Mouse (Mus musculus): Measurements from ENCODE around the gene Sned1. TPM values are rescaled to one million over a fixed set of nuclear protein-coding genes. Genes with fewer than 3 reads are reported as not detected.
"Not testable (repeated sequence)": the region's sequence is repeated elsewhere in the genome, so short reads cannot be mapped to it uniquely, and the experiment has no call there.

Sned1 gene
- total RNA-seq (2021) (10 to 100 TPM; 13.8 to 18.6 TPM), polyA plus RNA-seq (2012; rRNA removed) (30.9 and 34.9 TPM in 2 replicates)
- long read RNA-seq, full-length matches to known transcripts = 1 of 2 reads
- long read RNA-seq, partial matches to known transcripts = 0 of 2 reads
- long read RNA-seq, other reads (novel, unspliced or antisense) = 1 of 2 reads

- DNase-seq = peak; percentile 97
Observed at GRCm38 (mm10) chr1:93235576-93236544, at the start of gene Sned1. Sned1 (plus strand) TSS chr1:93235841.

GRCm38 (mm10) chr1:93190726-93191305 lies 44.8 kb upstream of the Sned1 start:
- DNase-seq = no peak

- DNase-seq = no peak
Observed at GRCm38 (mm10) chr1:93194961-93195360, 40.7 kb upstream of the Sned1 start.

DNA sequence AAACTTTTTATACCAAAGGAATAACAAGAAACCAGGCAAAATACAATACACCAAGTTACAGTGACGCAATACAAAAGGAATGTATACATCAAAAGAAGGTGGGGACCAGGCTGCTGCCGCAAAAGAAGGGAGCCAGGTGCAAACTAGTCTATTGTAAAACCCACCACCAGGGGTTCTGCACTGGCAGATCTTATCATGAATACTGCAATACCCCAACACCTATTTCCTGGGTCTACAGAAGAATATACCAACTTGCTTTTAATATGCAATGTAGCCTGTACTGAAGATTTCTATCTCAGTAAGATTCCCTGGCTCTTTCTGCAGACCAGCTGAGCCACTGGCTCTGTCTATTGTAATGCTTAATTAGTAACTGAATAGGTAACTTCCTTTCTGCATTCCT lies 38.2 kb upstream of the Sned1 start:
- DNase-seq = not testable (repeated sequence)

DNA sequence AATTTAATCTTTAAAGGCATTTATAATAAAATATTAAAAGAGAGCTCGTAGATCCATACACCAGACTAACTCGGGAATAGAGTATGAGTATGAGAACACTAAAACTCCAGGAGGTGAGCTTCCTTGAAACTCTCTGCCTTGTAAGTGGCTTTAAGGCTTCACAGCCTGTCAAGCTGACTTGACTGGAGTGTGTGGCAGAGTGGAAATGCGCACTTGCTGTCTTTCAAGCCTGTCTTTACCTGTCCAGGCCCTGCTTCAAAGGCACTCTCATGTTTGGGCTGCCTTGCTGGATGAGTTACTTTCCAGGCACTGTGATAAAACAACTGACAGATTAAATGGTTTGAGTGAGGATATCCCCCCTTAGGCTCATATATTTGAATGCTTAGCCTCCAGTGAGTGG lies 37.7 kb upstream of the Sned1 start:
- no peak for DNase-seq

- no peak for DNase-seq
Observed at GRCm38 (mm10) chr1:93206277-93206970, 29.2 kb upstream of the Sned1 start.

DNA sequence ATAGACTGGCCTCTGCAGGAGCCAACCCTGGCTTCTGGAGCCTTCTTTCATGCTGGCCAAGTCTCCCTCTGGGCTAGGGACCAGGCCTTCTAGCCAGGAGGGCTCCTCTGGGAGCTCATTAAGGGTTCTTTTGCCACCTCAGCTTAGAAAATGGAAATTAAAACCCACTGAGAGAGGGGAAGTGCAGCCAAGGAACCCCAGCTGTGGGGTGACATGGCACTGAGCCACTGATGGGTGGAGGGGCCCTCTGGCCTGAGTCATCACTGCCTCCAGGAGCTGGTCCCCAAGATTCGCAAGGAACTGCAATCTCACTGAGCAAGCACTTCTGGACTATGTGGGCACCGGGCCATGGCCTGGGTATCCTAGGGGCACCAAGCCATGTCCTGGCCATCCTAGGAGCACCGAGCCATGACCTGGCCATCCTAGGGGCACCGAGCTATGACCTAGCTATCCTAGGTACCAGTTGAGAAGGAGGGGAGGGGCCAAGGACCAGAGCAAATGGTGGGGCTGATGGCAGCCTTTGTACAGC lies 28.0 kb upstream of the Sned1 start:
- DNase-seq = peak; percentile 30

- DNase-seq = peak; percentile 74
Observed at GRCm38 (mm10) chr1:93210213-93210641, 25.4 kb upstream of the Sned1 start.

DNA sequence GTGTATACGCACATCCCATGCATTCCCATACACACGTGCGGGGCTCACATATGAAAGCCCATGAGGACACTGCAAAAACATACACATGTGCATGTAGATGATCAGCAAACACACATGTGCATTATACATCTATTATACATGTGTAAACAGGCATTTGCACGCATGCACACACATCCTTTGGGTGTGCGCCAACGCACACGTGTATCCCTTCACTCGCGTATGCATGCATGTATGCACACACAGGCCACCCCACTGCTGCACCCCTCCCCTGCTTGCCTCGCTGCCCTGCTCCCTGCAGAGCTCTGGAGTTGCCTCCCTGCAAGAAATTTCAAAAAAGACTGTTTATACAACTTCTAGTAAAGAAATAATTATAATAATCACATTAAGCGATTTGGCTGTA lies 24.6 kb upstream of the Sned1 start:
- no peak for DNase-seq

DNA sequence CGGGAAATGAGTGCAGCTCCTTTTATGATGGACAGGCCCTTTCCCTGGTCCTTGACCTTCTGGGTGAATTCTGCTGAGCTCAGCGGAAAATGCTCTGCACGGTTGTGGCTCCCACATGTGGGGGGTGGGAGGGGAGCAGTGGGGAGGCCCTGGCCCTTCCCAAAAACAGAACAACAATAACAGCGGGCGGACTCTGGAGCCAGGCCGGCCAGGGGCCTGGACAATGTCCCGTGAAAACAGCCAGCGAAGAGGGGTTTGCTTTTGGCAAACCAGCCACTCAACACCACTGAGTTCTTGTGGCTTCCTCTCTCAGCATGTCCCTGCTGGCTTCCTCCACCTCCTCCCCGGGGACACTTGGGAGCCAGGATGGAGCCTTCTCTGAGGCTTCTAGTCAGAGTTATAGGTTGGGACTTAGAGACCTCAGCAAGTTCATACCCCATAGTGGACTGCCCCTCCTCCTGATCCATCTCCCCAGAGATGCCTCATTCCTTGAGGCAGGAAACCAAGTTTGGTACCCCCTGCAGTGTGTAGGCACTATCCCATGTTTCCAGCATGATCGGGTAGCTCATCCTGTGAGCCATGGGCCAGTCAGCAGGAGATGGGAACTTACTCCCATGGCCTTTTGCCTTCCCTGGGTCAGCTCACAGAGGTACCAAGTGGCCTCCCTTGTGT lies 24.0 kb upstream of the Sned1 start:
- DNase-seq = peak; percentile 62

DNA sequence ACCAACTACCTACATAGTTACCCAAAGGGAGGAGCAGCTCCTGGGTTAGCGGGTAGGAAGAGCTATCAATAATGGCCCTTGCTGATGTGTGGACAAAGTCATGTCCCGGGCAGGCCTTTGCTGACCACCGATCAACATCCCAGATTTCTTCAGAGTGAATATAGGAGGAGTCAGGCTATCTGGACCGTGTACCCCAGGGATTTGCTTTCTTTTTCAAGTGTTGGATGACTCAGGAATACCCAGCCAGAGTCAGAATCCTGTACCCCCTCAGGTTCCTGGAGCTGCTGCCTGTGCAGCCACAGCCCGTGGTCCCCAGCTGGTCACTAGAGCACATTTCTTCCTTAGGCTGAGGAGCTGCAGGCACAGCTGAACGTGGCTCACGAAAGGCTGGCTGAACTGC lies 23.2 kb upstream of the Sned1 start:
- no peak for DNase-seq

DNA sequence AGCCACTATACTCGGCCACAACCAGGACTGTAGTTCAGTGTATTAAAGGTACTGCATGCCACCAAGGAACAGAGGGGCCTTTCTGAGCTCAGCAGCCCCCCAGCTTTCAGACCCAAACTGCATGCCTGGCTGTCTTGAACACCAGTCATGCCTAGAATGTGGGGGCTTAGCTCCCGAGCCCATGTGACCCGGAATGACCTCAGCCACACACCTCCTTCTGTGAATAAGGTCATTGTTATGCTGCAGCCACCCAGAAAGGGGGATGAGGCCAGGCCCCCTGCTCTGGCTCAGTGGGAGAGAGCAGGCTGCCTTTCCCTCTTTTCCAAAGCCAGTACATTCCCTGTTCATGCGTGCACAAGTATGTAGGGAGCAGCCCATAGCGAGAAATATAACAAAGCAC lies 21.0 kb upstream of the Sned1 start:
- DNase-seq = no peak

GRCm38 (mm10) chr1:93216839-93217497 lies 18.7 kb upstream of the Sned1 start:
- DNase-seq = no peak

- no peak for DNase-seq
Observed at GRCm38 (mm10) chr1:93217530-93217929, 18.1 kb upstream of the Sned1 start.

- DNase-seq = no peak
Observed at GRCm38 (mm10) chr1:93220776-93221175, 14.9 kb upstream of the Sned1 start.

DNA sequence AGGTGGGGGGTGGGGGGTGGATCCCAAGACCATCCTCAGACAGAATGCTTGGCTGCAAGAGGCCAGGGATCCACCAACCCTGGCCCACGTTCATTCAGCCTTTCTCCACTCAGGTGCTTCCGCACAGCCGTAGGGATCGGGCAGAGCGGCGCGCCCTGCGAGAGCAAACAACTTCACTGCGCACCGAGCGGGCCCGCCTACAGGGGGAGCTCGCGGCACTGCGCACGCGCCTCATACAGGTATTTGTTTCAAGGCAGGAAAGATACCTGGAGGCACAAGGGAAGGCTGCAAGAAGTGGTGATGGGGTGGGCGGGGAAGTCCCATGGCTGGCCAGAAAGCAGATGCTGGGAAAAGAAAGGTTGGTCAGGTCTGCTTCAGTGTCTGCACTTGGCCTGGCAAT lies 11.7 kb upstream of the Sned1 start:
- DNase-seq = peak; percentile 57

- no peak for DNase-seq
Observed at GRCm38 (mm10) chr1:93225226-93225625, 10.4 kb upstream of the Sned1 start.

- DNase-seq = no peak
Observed at GRCm38 (mm10) chr1:93225731-93226520, 9.7 kb upstream of the Sned1 start.

- DNase-seq = no peak
Observed at GRCm38 (mm10) chr1:93227303-93227975, 8.2 kb upstream of the Sned1 start.

- DNase-seq = no peak
Observed at GRCm38 (mm10) chr1:93227976-93228365, 7.7 kb upstream of the Sned1 start.

Measured in adrenal gland, adult 2 months (tissue).